Mouse (Mus musculus): ENCODE results near the gene Fam20c. TPM values are rescaled to one million over a fixed set of nuclear protein-coding genes. Genes with fewer than 3 reads are reported as not detected.

The Fam20c gene
- total RNA-seq, 2 experiments from 2014 or later, result 0.38 TPM; not detected in 1

DNA sequence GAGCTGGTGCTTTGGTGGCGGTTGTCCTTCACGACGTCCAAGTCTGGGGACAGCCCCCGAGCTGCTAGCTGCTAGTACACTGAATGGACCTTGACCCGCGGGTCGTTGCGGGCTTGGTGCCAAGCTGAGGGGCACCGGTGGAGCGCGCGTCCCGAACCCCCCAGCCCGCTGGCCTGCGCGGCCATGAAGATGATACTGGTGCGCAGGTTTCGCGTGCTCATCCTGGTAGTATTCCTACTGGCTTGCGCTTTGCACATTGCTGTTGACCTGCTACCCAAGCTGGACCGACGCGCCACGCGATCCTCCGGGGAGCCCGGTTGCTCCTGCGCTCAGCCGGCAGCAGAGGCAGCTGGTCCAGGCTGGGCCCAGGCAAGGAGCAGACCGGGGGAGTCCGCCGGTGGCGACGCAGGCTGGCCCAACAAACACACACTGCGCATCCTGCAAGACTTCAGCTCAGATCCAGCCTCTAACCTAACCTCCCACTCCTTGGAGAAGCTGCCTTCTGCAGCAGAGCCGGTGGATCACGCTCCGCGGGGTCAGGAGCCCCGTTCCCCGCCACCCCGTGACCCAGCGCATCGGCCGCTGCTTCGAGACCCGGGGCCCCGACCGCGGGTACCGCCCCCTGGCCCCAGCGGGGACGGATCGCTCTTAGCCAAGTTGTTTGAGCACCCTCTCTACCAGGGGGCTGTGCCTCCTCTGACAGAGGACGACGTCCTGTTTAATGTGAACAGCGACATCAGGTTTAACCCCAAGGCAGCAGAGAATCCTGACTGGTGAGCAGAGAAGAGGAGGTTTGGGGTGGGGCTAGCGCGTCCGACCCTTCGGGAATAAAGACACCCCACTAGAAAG lies 1.4 kb downstream of the Fam20c start:
- ATAC-seq (replicated peaks; ENCODE audit: low FRiP score, low TSS enrichment, poor library complexity, severe bottlenecking), result no peak

DNA sequence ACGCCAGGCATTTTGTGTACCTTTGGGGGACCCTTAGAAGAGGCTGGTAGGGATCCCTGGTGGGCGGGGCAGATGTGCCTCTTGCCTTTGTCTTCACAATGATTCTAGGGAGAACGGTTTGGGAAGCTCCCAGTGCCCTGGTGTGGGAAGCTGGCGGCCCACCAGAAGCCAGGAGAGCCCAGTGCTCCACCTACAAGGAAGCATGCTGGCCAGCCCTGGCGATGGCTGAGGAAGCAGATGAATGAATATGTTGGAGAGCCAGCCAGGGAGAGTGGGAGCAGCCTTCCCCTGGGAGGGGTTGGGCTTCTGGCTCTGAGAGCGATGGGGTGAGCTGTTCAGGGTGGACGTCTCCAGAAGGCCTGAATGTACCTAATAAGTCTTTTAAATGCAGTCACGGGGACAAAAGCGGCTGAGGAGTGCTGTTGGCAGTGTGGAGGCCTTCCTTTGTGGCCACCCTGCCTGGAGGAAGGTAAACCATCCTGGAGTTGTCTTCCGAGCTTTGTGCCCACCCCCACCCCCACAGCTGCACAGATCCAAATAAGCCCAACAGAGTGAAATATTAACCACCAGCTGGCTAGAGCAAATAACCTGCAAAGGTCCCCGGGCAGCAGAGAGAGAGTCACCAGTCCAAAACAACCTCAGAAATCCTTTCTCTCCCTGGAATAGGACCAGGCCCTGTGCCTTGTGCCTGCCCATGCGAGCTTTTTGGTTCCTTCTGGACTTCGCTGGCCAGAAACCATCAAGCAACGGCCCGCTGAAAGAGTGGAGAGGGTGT lies 2.2 kb downstream of the Fam20c start:
- no peak for ATAC-seq (replicated peaks; ENCODE audit: low FRiP score, low TSS enrichment, poor library complexity, severe bottlenecking)

DNA sequence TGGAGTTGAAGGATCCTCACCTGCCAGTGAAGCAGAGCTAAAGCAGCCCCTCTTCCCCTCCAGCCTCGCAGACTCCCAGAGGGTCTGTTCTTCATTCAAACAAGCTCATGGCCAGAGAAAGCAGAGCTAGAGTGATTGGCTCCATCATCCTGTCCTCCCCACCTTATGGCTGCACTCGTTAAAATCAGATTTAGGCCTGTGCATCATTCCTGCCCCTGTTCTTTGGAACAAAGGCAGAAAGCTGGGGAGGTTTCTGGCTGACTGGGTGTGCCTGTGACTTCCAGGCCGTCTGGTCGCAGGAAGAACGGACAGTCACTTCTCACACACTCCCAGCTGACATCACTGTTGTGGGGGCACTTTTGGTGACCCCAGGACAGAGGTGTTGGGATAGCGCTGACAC lies 2.8 kb downstream of the Fam20c start:
- no peak for ATAC-seq (replicated peaks; ENCODE audit: low FRiP score, low TSS enrichment, poor library complexity, severe bottlenecking)

DNA sequence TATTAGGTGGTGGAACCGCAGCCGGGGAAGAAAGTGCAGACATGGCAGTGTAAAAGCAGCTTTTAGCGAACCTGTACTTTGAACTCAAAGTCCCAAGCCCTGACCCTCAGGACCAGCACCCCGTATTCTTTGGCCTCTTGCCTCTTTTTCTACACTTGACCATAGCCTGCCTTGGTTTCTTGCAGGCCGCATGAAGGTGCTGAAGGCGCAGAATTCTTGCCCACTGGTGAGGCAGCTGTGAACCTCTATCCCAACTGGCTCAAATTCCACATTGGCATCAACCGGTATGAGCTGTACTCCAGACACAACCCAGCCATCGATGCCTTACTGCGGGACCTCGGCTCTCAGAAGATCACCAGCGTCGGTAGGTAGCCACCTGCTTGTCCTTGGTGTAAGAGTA lies 3.3 kb downstream of the Fam20c start:
- ATAC-seq (replicated peaks; ENCODE audit: low FRiP score, low TSS enrichment, poor library complexity, severe bottlenecking), result no peak

DNA sequence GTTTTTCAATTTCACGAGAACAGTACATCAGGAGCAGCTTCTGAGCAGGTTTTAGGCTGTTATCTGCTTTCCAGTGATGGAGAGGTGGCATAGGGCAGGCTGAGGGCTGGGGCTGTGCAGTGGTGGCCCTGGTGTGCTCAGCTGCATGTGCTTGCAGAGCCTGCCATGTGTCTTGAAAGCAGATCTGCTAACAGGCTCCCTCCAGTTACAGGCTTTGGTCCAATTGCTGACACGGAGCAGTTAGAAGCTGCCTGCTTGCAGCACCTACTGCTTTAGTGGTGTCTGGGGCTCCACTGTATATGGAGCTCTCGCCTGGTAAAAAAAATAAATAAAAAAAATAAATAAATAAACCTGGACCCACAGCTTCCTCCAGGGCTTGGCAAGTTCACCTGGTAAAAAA lies 4.2 kb downstream of the Fam20c start:
- no peak for ATAC-seq (replicated peaks; ENCODE audit: low FRiP score, low TSS enrichment, poor library complexity, severe bottlenecking)

DNA sequence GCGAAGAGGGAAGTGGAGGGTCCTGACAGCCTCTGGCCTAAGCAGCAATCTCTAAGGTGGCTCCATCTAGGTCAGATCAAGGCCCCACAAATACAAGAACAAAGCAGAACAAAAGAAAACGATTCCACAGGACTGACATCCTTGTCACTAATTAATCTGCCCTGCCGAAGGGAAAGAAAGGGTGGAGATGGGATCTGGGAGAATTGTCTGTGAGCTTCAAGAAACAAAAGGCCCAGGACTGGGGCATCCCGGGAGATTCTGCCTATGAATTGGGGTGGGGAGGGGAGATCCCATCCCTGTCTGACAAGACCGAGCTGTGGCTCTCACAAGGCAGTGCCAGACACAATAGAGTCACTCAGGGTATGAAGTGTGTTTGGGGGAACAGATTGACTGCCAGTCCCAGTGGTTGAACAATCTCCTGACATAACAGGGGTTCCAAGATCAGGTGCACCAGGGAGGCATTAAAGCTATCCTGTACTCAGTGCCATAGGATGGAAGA lies 7.6 kb downstream of the Fam20c start:
- ATAC-seq (replicated peaks; ENCODE audit: low FRiP score, low TSS enrichment, poor library complexity, severe bottlenecking), result no peak

DNA sequence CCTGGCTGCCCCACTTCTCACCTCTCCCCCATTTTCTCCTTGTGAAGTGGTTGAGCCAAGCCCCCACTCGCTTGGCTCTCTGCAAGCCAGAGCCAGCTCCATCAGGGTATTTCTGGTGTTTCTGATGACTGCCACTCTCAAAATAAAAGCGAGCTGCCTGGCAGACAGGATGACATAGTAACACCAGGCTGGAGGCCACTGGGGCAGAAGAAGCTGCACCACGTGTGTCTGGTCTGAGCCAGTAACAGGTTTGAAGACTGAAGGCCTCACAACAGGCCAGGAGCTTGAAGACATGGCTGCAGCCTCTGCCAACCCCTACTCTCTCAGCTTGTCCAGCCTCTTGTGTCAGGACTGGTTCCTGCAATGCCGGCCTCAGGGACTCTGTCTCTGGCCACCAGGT lies 8.0 kb downstream of the Fam20c start:
- ATAC-seq (replicated peaks; ENCODE audit: low FRiP score, low TSS enrichment, poor library complexity, severe bottlenecking), result no peak

DNA sequence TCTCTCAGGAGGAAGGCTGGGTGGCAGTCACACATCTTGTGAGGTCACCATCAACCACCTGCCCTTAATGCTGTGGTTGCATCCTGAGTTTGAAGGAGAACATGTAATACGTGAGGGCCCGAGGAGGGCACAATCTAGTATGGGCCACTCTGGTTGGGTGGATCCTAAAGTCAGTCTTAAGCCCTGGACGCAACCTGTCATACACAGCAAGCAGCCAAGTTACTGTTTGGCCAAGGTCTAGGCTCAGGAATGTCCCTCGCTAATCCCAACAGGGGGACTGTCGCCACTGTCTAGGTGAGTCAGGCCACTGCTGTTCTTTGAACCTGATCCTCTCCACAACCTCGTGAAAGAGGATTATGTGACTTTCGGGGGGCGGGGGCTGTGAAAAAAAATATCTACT lies 10.3 kb downstream of the Fam20c start:
- ATAC-seq (replicated peaks; ENCODE audit: low FRiP score, low TSS enrichment, poor library complexity, severe bottlenecking), result no peak

DNA sequence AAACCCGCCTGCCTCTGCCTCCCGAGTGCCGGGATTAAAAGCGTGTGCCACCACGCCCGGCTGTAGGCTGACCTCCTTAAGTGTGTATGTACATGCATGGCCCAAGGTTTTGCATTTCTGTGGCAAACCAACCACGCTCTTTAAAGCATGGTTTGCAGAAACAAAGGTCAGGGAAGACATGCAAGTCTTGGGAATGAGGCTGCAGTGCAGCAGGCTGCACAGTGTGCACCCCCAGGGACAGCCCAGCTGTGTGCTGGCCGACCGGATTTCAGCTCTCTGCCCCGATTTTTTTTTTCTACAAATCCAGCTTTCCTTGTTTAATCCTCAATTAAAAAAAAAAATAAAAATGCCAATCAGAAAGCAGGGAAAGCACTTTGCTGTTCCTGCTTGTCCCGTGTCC lies 13.3 kb downstream of the Fam20c start:
- ATAC-seq (replicated peaks; ENCODE audit: low FRiP score, low TSS enrichment, poor library complexity, severe bottlenecking), result no peak

DNA sequence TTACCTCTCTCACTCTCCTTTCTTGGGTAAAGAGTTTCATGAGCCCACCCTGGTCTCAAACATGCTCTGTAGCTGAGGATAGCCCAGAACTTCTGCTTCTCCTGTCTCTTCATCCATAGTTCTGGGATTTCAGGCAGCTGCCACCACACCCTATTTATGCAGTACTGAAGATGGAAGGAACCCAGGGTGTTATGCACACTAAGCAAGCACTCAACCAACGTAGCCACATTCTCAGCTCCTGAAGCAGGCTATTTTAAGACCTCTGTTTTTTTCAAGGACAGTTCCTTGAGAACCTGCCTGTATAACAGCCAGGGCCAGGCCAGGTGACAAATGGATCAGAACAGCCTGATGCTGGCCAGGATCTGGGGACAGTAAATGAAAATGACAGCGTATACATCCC lies 14.4 kb downstream of the Fam20c start:
- ATAC-seq (replicated peaks; ENCODE audit: low FRiP score, low TSS enrichment, poor library complexity, severe bottlenecking), result no peak

DNA sequence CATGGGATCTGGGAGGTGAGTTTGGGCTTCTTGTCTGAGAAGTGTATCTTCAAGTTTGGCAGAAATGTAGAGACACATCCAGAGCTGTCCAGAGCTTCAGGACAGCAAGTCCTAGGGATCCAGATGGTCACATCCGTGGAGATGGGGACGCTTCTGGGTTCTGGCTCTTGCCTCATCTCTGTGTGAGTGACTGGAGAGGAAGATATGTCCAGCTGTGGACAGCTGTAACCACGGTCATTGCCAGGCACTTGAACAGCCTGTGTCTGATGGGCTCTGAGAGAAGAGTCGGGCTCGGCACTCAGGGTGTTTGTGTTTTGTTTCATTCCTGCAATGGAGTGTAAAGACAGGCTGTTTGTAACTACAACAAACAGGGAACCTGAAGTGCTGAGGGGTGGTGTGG lies 14.8 kb downstream of the Fam20c start:
- no peak for ATAC-seq (replicated peaks; ENCODE audit: low FRiP score, low TSS enrichment, poor library complexity, severe bottlenecking)

DNA sequence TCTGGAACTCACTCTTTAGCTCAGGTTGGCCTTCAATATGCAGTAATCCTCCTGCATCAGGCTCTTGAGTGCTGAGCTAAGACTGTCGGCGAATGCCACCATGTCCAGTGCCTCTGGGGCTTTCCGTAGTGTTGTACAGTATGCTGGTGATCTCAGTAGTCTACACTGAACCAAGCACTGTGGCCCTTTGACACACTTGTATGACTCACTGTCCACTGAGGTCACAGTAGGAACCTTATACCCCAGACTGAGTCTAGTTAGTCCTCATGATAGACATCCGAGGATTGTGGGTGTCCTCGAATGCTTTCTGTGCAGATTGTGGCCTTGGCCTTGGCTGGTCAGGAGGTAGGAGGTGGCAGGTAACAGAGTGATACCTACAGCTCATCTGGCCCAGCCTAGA lies 20.8 kb downstream of the Fam20c start:
- no peak for ATAC-seq (replicated peaks; ENCODE audit: low FRiP score, low TSS enrichment, poor library complexity, severe bottlenecking)

DNA sequence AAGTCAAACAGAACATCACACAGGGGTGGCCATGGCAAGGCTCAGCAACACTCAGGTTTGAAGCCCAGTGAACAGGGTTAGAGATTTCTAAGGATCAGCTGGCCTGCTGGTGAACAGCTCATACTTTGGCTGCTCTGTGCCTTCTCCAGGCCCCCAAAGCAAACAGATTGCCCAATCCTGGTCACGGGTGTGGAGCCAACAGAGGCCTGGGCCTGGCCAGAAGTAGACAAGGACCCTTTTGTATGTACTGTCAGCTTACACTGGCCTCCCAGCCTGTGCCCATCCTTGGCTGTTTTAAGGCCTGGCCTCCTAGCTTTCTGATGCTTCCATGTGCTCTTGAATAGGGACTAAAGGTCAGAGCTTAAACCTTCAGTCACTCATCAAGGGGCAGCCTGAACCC lies 22.0 kb downstream of the Fam20c start:
- ATAC-seq (replicated peaks; ENCODE audit: low FRiP score, low TSS enrichment, poor library complexity, severe bottlenecking), result no peak

DNA sequence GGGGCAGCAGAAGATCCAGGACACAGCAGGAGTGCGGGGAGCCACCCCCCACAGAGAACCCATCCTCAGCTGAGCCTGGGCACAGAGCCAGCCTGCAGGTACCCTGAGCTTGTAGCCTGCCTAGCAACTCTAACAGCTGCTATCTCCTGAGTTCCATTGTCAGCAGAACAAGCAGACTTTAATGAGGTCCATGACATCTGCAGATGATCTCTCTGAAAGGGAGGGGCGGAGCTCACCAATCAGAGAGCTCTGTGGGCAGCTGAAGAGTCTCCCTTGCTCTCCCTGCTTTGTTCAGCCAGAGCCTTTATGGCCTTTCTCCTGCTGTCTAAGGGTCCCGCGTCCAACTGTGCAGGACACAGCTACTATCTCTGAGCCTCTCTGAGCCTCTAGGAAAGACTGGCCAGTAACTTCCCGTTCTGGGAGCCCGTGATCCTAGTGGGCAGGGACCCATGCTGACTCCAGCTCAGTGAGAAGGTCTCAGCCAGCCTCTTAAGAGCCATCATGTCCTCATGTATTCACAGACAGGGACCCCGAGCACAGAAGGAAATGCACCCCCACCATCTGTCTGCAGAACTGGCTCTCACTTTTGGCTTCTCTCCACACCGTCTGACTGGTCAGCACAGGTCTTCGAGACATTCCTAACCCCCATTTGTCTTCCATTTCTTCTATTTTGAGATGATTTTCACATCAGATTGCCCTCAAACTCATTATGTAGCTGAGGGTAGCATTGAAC lies 24.6 kb downstream of the Fam20c start:
- no peak for ATAC-seq (replicated peaks; ENCODE audit: low FRiP score, low TSS enrichment, poor library complexity, severe bottlenecking)

DNA sequence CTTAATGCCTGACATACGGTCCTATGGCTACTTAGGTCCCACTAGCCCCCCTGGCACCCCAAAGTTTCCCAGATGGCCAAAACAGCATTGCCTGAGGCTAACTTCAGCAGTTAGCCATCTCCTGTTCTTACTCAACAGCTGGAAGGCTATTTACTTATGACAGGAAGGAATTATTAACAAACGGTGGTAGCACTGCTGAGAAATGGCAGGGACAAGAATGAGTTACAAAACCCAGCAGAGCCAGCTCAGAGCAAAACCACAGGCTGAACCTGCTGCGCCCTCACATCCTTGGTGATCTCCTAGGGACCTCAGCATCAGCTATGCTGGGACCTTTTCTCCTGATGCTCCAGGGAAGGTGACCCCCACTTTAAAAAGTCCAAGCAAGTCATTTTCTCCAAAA lies 25.3 kb downstream of the Fam20c start:
- ATAC-seq (replicated peaks; ENCODE audit: low FRiP score, low TSS enrichment, poor library complexity, severe bottlenecking), result no peak

DNA sequence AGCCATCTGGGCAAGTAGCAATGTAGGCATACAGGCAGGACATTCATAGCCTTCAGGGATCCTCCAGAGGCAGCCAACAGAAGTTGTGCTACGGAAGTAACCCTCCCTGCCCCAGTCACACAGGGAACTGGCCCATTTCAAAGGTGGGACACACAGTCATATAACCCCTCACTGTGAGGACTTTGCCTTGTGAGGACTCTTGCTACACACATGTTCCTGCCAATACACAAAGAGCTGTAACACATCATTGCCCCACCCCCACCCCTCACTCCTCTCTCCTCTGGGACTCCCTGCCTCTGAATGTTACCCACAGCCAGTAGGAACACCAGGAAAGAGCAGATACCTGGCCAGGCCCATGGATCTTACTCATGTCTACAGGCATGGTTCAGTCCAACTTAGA lies 28.4 kb downstream of the Fam20c start:
- no peak for ATAC-seq (replicated peaks; ENCODE audit: low FRiP score, low TSS enrichment, poor library complexity, severe bottlenecking)

DNA sequence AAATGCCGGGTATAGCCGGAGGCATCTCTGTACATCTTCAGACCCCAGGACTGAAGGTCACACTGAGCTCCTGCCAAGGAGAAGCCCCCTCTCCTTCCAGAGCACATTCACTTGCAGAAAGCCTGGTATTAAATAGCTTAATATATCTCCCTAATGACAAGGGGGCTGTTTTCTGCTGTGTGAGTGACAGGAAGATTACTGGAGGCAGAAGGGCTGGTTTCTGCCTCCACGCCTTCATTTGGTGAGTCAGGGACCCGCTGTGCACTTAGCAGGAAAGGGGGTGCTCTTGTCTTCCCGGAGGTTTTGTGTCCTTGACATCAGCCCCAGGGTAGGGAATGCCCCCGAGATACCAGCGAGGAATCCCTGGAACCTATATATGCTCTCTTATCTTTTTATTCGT lies 28.9 kb downstream of the Fam20c start:
- ATAC-seq (replicated peaks; ENCODE audit: low FRiP score, low TSS enrichment, poor library complexity, severe bottlenecking), result no peak

DNA sequence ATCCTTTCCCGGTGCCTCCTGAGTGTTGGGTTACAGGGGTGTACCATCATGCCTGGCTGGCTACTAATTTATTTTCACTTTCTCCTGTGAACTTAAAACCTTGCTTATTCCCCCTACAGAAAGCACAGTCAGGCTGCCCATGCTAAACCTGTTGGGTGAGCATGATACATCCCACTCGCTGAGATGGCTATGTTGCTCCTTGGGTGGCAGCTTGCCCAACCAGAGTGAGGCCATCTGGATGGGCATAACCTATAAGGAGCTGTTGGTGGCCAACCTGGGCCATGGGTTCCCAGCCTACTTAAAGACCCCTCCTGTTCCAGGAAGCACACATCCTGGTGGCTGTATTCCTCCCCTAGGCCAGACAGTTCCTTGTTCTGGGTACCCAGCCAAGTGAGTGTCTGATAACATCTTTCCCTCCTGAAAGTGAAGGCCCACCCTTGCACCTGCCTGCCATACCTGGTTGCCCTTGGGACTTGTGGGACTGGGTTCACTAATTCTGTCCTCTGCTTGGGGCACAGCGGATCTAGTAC lies 31.7 kb downstream of the Fam20c start:
- no peak for ATAC-seq (replicated peaks; ENCODE audit: low FRiP score, low TSS enrichment, poor library complexity, severe bottlenecking)

DNA sequence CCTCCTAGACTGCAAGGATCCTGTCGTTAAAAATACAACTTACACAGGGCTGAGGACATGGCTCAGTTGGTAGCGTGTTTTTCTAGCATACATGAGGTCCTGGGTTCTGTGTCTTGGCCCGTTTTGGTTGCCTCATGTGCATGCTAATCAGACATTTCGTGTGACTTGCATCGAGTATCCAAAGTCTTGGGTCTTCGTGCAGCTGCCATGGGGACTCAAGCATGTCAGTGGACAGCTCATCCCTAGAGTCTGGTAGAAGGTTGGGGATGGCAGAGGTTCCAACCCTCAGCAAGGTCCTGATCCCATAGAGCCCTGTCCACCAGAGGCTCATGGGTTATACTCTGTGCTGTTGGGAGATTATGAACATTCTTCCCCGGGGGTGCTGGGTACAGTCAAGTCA lies 33.3 kb downstream of the Fam20c start:
- ATAC-seq (replicated peaks; ENCODE audit: low FRiP score, low TSS enrichment, poor library complexity, severe bottlenecking), result no peak
